Mouse (Mus musculus) liver, embryonic 14.5 days (tissue): Measurements from ENCODE around the gene Prlr. TPM values are rescaled to one million over a fixed set of nuclear protein-coding genes. Genes with fewer than 3 reads are reported as not detected.

ENCODE experiments used
- ATAC-seq: fragments of 200-750 bp; cut with Nextera tagmentation; 2 replicates; pipeline ENCODE4 v1.8.0; 2017; ENCODE audit warnings: moderate number of reproducible peaks, mild to moderate bottlenecking, moderate library complexity; ENCODE audit not compliant: insufficient read depth
- DNase-seq, 3 experiments: peaks; one replicate each; pipeline ENCODE4 v3.0.0-alpha.2; 2012 to 2013; ENCODE audit warnings: low read depth in 3 of 3, low spot score in 3 of 3
- H3K27ac ChIP-seq: fragments of 300-500 bp; sonication (generic); 2 replicates; pipeline ENCODE4 v1.5.1; 2014; ENCODE audit warnings: moderate library complexity, mild to moderate bottlenecking, control low read depth, inconsistent platforms
- H3K27me3 ChIP-seq: fragments of 300-500 bp; sonication (generic); 2 replicates; pipeline ENCODE4 v1.6.1; 2014; ENCODE audit warnings: mild to moderate bottlenecking, low read length, moderate library complexity; ENCODE audit not compliant: control insufficient read depth, insufficient read depth
- H3K36me3 ChIP-seq: fragments of 300-500 bp; sonication (generic); replicated peaks from 2 replicates; pipeline ENCODE4 v1.6.1; 2014; ENCODE audit warnings: low read depth; ENCODE audit not compliant: control insufficient read depth, insufficient read depth
- H3K4me1 ChIP-seq, 2 experiments: fragments of 200-500 bp in 1 of 2; fragments of 300-500 bp in 1 of 2; sonication (generic) in 1 of 2; replicated peaks; 2 replicates each; pipeline ENCODE4 v1.6.1; 2012 to 2014; ENCODE audit warnings: antibody characterized with exemption in 1 of 2, inconsistent platforms in 1 of 2, low read length in 1 of 2; ENCODE audit not compliant: control insufficient read depth in 2 of 2, insufficient read depth in 2 of 2
- H3K4me2 ChIP-seq: fragments of 300-500 bp; sonication (generic); 2 replicates; pipeline ENCODE4 v1.6.1; 2014; ENCODE audit warnings: low read depth, mild to moderate bottlenecking, control low read depth, moderate library complexity
- H3K4me3 ChIP-seq, 2 experiments: fragments of 200-500 bp in 1 of 2; fragments of 300-500 bp in 1 of 2; sonication (generic) in 1 of 2; 2 replicates each; pipeline ENCODE4 v1.5.1; 2012 to 2014; ENCODE audit warnings: low read depth in 2 of 2, low read length in 2 of 2, mild to moderate bottlenecking in 2 of 2, control low read depth in 1 of 2, inconsistent platforms in 1 of 2, moderate library complexity in 1 of 2; ENCODE audit not compliant: insufficient read depth in 1 of 2
- H3K9ac ChIP-seq: fragments of 300-500 bp; sonication (generic); replicated peaks from 2 replicates; pipeline ENCODE4 v1.6.1; 2014; ENCODE audit warnings: mild to moderate bottlenecking, control low read depth, moderate library complexity
- H3K9me3 ChIP-seq: fragments of 300-500 bp; sonication (generic); 2 replicates; pipeline ENCODE4 v1.6.1; 2016; ENCODE audit warnings: low read length, mixed read lengths; ENCODE audit not compliant: control insufficient read depth
- CTCF ChIP-seq: IDR thresholded peaks from 2 replicates; pipeline ENCODE4 v1.5.1; 2016; ENCODE audit warnings: antibody characterized with exemption, low read depth, control low read depth
- EP300 ChIP-seq: IDR thresholded peaks from 2 replicates; pipeline ENCODE4 v1.6.1; 2016; ENCODE audit warnings: antibody characterized with exemption, low read depth
- WGBS: fragments of 180-500 bp; shearing (Covaris S2); extraction: QIAGEN DNeasy Blood & Tissue Kit; methylation state at CpG from one replicate; pipeline ENCODE4 v1.1.7; 2014; ENCODE audit not compliant: insufficient replicate concordance; 5-methylcytosine and 5-hydroxymethylcytosine counted together
- polyA plus RNA-seq, 2 experiments: library from polyadenylated mRNA; depleted of rRNA in 1 of 2; stranded (reverse) in 1 of 2; unstranded in 1 of 2; fragments of >200 nt; fragmentation: Nextera tagmentation in 1 of 2; extraction: Ambion mirVana in 1 of 2; gene quantifications; 2 replicates each; pipeline versions ENCODE4 v1.2.1 to v1.2.3; 2012 to 2014

Prlr gene
- polyA plus RNA-seq, 2 experiments = under 0.01 to 0.04 TPM

GRCm38 (mm10) chr15:10298058-10298457, 121.0 kb downstream of the Prlr start:
- H3K27ac ChIP-seq = no peak overlapping the region
- no peak overlapping the region for H3K9ac ChIP-seq
- ATAC-seq = no peak
- TF ChIP-seq EP300 (no peak), CTCF (no peak)
- no peaks in the 10 kb centered on the region for H3K4me1 ChIP-seq
- H3K4me3 ChIP-seq = no peak overlapping the region
- H3K36me3 ChIP-seq = no peaks in the 10 kb centered on the region
- DNase-seq = no peak
- H3K27me3 ChIP-seq = no peaks in the 10 kb centered on the region
- no peaks in the 10 kb centered on the region for H3K9me3 ChIP-seq
- no peak overlapping the region for H3K4me2 ChIP-seq
- WGBS = 38% methylated on average over 1 of the region's 1 CpGs

GRCm38 (mm10) chr15:10299467-10299866, 122.4 kb downstream of the Prlr start:
- TF ChIP-seq CTCF (no peak), EP300 (no peak)
- Histone ChIP-seq H3K4me1 (no peaks in the 10 kb centered on the region), H3K9ac (no peak overlapping the region), H3K9me3 (no peaks in the 10 kb centered on the region), H3K36me3 (no peaks in the 10 kb centered on the region), H3K4me2 (no peak overlapping the region), H3K4me3 (no peak overlapping the region), H3K27ac (no peak overlapping the region), H3K27me3 (no peaks in the 10 kb centered on the region)
- no peak for DNase-seq
- 67% methylated on average over 3 of the region's 3 CpGs for WGBS
- ATAC-seq = no peak

GRCm38 (mm10) chr15:10306461-10306860, 129.4 kb downstream of the Prlr start:
- Histone ChIP-seq H3K4me1 (no peaks in the 10 kb centered on the region), H3K36me3 (no peaks in the 10 kb centered on the region), H3K4me3 (no peak overlapping the region), H3K9ac (no peak overlapping the region), H3K9me3 (no peaks in the 10 kb centered on the region), H3K27me3 (no peaks in the 10 kb centered on the region), H3K4me2 (no peak overlapping the region), H3K27ac (no peak overlapping the region)
- DNase-seq = no peak
- WGBS = 67% methylated on average over 1 of the region's 1 CpGs
- no peak for ATAC-seq
- TF ChIP-seq EP300 (no peak), CTCF (no peak)

- DNase-seq (no peak), ATAC-seq (no peak)
- Histone ChIP-seq H3K4me2 (no peak overlapping the region), H3K27me3 (no peaks in the 10 kb centered on the region), H3K27ac (no peak overlapping the region), H3K4me3 (no peak overlapping the region), H3K36me3 (no peaks in the 10 kb centered on the region), H3K9me3 (no peaks in the 10 kb centered on the region), H3K9ac (no peak overlapping the region), H3K4me1 (no peaks in the 10 kb centered on the region)
- TF ChIP-seq CTCF (no peak), EP300 (no peak)
- 51% methylated on average over 5 of the region's 5 CpGs for WGBS
These were observed 134.8 kb downstream of the Prlr start for GRCm38 (mm10) chr15:10311826-10312225.

GRCm38 (mm10) chr15:10313522-10314455, 136.8 kb downstream of the Prlr start:
- no peak overlapping the region for H3K27ac ChIP-seq
- no peak for TF ChIP-seq EP300
- peak; percentile 47 for TF ChIP-seq CTCF
- no peak overlapping the region for H3K4me3 ChIP-seq
- no peak for ATAC-seq
- no peaks in the 10 kb centered on the region for H3K36me3 ChIP-seq
- no peak overlapping the region for H3K4me2 ChIP-seq
- no peaks in the 10 kb centered on the region for H3K4me1 ChIP-seq
- no peaks in the 10 kb centered on the region for H3K27me3 ChIP-seq
- no peaks in the 10 kb centered on the region for H3K9me3 ChIP-seq
- H3K9ac ChIP-seq = no peak overlapping the region
- peak in 1 of 3 experiments; percentile 6 for DNase-seq
- WGBS = 39% methylated on average over 6 of the region's 7 CpGs
